Mouse (Mus musculus): ENCODE results near the gene Dvl1.
A peak's percentile ranks its signal among the peaks of the same experiment; 100 is the strongest.

DNA sequence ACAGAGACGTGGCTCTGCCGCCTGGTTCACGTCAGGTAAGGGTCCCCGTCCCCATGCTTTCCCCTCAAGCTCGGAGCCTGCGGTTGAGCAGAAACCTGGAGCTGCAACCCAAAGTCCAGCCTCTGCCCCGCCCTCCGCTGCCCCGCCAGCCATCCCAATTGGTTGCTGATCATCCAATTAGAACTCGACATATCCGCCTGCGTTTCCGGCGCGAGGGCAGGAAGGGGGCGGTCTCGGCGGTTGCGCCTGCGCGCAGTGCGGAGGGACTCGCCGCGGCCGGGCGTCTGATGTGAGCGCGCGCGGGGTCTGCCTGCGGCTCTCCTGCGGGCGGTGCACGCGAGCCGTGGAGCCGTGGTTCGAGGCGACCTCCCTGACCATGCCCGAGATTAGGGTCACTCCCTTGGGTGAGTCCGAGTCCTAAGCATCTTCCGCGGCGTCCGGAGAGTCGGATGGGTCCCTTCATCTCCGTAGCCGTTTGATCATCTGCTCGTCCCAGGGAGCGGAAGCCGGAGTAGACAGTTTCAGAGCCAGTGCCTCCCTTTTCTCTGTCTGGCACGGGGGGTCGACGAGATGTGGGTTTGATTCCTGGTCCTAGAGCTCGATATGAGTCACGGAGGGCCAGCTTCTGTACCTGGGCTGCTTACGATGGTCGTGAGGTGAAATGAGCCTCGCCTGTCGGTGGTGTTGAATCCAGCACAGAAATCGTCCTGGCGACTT lies 22.3 kb downstream of the Dvl1 start, which contains the start of the genes Cptp and Ints11:
- TF ChIP-seq CTCF (IDR thresholded peaks at IDR 0.05; ENCODE audit: borderline replicate concordance, insufficient read depth, low read length) (no peak), POLR2A (IDR thresholded peaks at IDR 0.05; ENCODE audit: low read depth, low read length) (peak; percentile 63)
